Mouse (Mus musculus): Measurements from ENCODE around the gene Hao2. TPM values are rescaled to one million over a fixed set of nuclear protein-coding genes. Genes with fewer than 3 reads are reported as not detected.

The Hao2 gene
- polyA plus RNA-seq, 1 experiment, result not detected

GRCm38 (mm10) chr3:98856892-98857291 lies 36.1 kb downstream of the Hao2 start:
- Histone ChIP-seq H3ac (ENCODE audit: control insufficient read depth, insufficient read length, low read depth) (no peak overlapping the region), H3K36me3 (ENCODE audit: control insufficient read depth, insufficient read depth) (no peaks in the 10 kb centered on the region), H3K79me3 (ENCODE audit: low read depth) (no peaks in the 10 kb centered on the region), H3K4me3 (ENCODE audit: insufficient read depth, poor library complexity, severe bottlenecking) (no peak overlapping the region), H3K27me3 (ENCODE audit: control insufficient read depth, insufficient read depth, insufficient read length) (no peaks in the 10 kb centered on the region), H3K79me2 (ENCODE audit: control insufficient read depth, insufficient read depth) (no peaks in the 10 kb centered on the region)
- TF ChIP-seq CTCF (IDR thresholded peaks at IDR 0.05; ENCODE audit: control insufficient read depth, insufficient read depth, insufficient read length) (no peak), CEBPB (IDR thresholded peaks at IDR 0.05; ENCODE audit: low read depth) (no peak), MYOD1 (IDR thresholded peaks at IDR 0.05; ENCODE audit: control insufficient read depth, insufficient read length, low read depth) (no peak), USF1 (IDR thresholded peaks at IDR 0.05; ENCODE audit: low read depth) (no peak), MYOG (IDR thresholded peaks at IDR 0.05; ENCODE audit: control insufficient read depth, extremely low read depth, insufficient read length) (no peak), MAX (IDR thresholded peaks at IDR 0.05) (no peak), FOSL1 (IDR thresholded peaks at IDR 0.05; ENCODE audit: insufficient read depth, low read length, poor library complexity, severe bottlenecking) (no peak)

- TF ChIP-seq MYOD1 (IDR thresholded peaks at IDR 0.05; ENCODE audit: control insufficient read depth, insufficient read length, low read depth), result no peak
- no peak for TF ChIP-seq MAX (IDR thresholded peaks at IDR 0.05)
- TF ChIP-seq MYOG (IDR thresholded peaks at IDR 0.05; ENCODE audit: control insufficient read depth, extremely low read depth, insufficient read length), result no peak
- no peak for TF ChIP-seq CTCF (IDR thresholded peaks at IDR 0.05; ENCODE audit: control insufficient read depth, insufficient read depth, insufficient read length)
- TF ChIP-seq CEBPB (IDR thresholded peaks at IDR 0.05; ENCODE audit: low read depth), result no peak
- TF ChIP-seq USF1 (IDR thresholded peaks at IDR 0.05; ENCODE audit: low read depth), result no peak
- TF ChIP-seq FOSL1 (IDR thresholded peaks at IDR 0.05; ENCODE audit: insufficient read depth, low read length, poor library complexity, severe bottlenecking), result no peak
- H3K36me3 ChIP-seq (ENCODE audit: control insufficient read depth, insufficient read depth), result no peaks in the 10 kb centered on the region
- no peaks in the 10 kb centered on the region for H3K27me3 ChIP-seq (ENCODE audit: control insufficient read depth, insufficient read depth, insufficient read length)
- H3K4me3 ChIP-seq (ENCODE audit: insufficient read depth, poor library complexity, severe bottlenecking), result no peak overlapping the region
- H3ac ChIP-seq (ENCODE audit: control insufficient read depth, insufficient read length, low read depth), result no peak overlapping the region
- H3K79me2 ChIP-seq (ENCODE audit: control insufficient read depth, insufficient read depth), result no peaks in the 10 kb centered on the region
- no peaks in the 10 kb centered on the region for H3K79me3 ChIP-seq (ENCODE audit: low read depth)
Measured at GRCm38 (mm10) chr3:98855160-98855559, 37.9 kb downstream of the Hao2 start.

- Histone ChIP-seq H3K4me3 (ENCODE audit: insufficient read depth, poor library complexity, severe bottlenecking) (no peak overlapping the region), H3ac (ENCODE audit: control insufficient read depth, insufficient read length, low read depth) (no peak overlapping the region), H3K79me3 (ENCODE audit: low read depth) (no peaks in the 10 kb centered on the region), H3K79me2 (ENCODE audit: control insufficient read depth, insufficient read depth) (no peaks in the 10 kb centered on the region), H3K36me3 (ENCODE audit: control insufficient read depth, insufficient read depth) (no peaks in the 10 kb centered on the region), H3K27me3 (ENCODE audit: control insufficient read depth, insufficient read depth, insufficient read length) (no peaks in the 10 kb centered on the region)
- TF ChIP-seq USF1 (IDR thresholded peaks at IDR 0.05; ENCODE audit: low read depth) (no peak), MYOD1 (IDR thresholded peaks at IDR 0.05; ENCODE audit: control insufficient read depth, insufficient read length, low read depth) (no peak), CTCF (IDR thresholded peaks at IDR 0.05; ENCODE audit: control insufficient read depth, insufficient read depth, insufficient read length) (no peak), MAX (IDR thresholded peaks at IDR 0.05) (no peak), CEBPB (IDR thresholded peaks at IDR 0.05; ENCODE audit: low read depth) (no peak), MYOG (IDR thresholded peaks at IDR 0.05; ENCODE audit: control insufficient read depth, extremely low read depth, insufficient read length) (no peak), FOSL1 (IDR thresholded peaks at IDR 0.05; ENCODE audit: insufficient read depth, low read length, poor library complexity, severe bottlenecking) (no peak)
Measured at GRCm38 (mm10) chr3:98853685-98854084, 39.4 kb downstream of the Hao2 start.

- TF ChIP-seq CTCF (IDR thresholded peaks at IDR 0.05; ENCODE audit: control insufficient read depth, insufficient read depth, insufficient read length) (no peak), USF1 (IDR thresholded peaks at IDR 0.05; ENCODE audit: low read depth) (no peak), MYOG (IDR thresholded peaks at IDR 0.05; ENCODE audit: control insufficient read depth, extremely low read depth, insufficient read length) (no peak), CEBPB (IDR thresholded peaks at IDR 0.05; ENCODE audit: low read depth) (no peak), MAX (IDR thresholded peaks at IDR 0.05) (no peak), FOSL1 (IDR thresholded peaks at IDR 0.05; ENCODE audit: insufficient read depth, low read length, poor library complexity, severe bottlenecking) (no peak), MYOD1 (IDR thresholded peaks at IDR 0.05; ENCODE audit: control insufficient read depth, insufficient read length, low read depth) (no peak)
Measured at GRCm38 (mm10) chr3:98853051-98853450, 40.0 kb downstream of the Hao2 start.

GRCm38 (mm10) chr3:98852631-98853030 lies 40.4 kb downstream of the Hao2 start:
- no peaks in the 10 kb centered on the region for H3K79me2 ChIP-seq (ENCODE audit: control insufficient read depth, insufficient read depth)
- no peak for TF ChIP-seq MYOG (IDR thresholded peaks at IDR 0.05; ENCODE audit: control insufficient read depth, extremely low read depth, insufficient read length)
- H3K27me3 ChIP-seq (ENCODE audit: control insufficient read depth, insufficient read depth, insufficient read length), result no peaks in the 10 kb centered on the region
- H3K4me3 ChIP-seq (ENCODE audit: insufficient read depth, poor library complexity, severe bottlenecking), result no peak overlapping the region
- H3ac ChIP-seq (ENCODE audit: control insufficient read depth, insufficient read length, low read depth), result no peak overlapping the region
- no peaks in the 10 kb centered on the region for H3K36me3 ChIP-seq (ENCODE audit: control insufficient read depth, insufficient read depth)
- H3K79me3 ChIP-seq (ENCODE audit: low read depth), result no peaks in the 10 kb centered on the region

More at GRCm38 (mm10) chr3:98853051-98853450, 40.0 kb downstream of the Hao2 start:
- H3K4me3 ChIP-seq (ENCODE audit: insufficient read depth, poor library complexity, severe bottlenecking), result no peak overlapping the region
- no peaks in the 10 kb centered on the region for H3K79me3 ChIP-seq (ENCODE audit: low read depth)
- no peaks in the 10 kb centered on the region for H3K36me3 ChIP-seq (ENCODE audit: control insufficient read depth, insufficient read depth)
- H3K27me3 ChIP-seq (ENCODE audit: control insufficient read depth, insufficient read depth, insufficient read length), result no peaks in the 10 kb centered on the region
- H3K79me2 ChIP-seq (ENCODE audit: control insufficient read depth, insufficient read depth), result no peaks in the 10 kb centered on the region
- no peak overlapping the region for H3ac ChIP-seq (ENCODE audit: control insufficient read depth, insufficient read length, low read depth)

GRCm38 (mm10) chr3:98851853-98852252 lies 41.2 kb downstream of the Hao2 start:
- Histone ChIP-seq H3K4me3 (ENCODE audit: insufficient read depth, poor library complexity, severe bottlenecking) (no peak overlapping the region), H3K27me3 (ENCODE audit: control insufficient read depth, insufficient read depth, insufficient read length) (no peaks in the 10 kb centered on the region), H3K36me3 (ENCODE audit: control insufficient read depth, insufficient read depth) (no peaks in the 10 kb centered on the region), H3K79me3 (ENCODE audit: low read depth) (no peaks in the 10 kb centered on the region), H3K79me2 (ENCODE audit: control insufficient read depth, insufficient read depth) (no peaks in the 10 kb centered on the region), H3ac (ENCODE audit: control insufficient read depth, insufficient read length, low read depth) (no peak overlapping the region)
- no peak for TF ChIP-seq CEBPB (IDR thresholded peaks at IDR 0.05; ENCODE audit: low read depth)
- TF ChIP-seq MAX (IDR thresholded peaks at IDR 0.05), result no peak
- no peak for TF ChIP-seq CTCF (IDR thresholded peaks at IDR 0.05; ENCODE audit: control insufficient read depth, insufficient read depth, insufficient read length)
- no peak for TF ChIP-seq MYOG (IDR thresholded peaks at IDR 0.05; ENCODE audit: control insufficient read depth, extremely low read depth, insufficient read length)
- TF ChIP-seq USF1 (IDR thresholded peaks at IDR 0.05; ENCODE audit: low read depth), result no peak
- no peak for TF ChIP-seq MYOD1 (IDR thresholded peaks at IDR 0.05; ENCODE audit: control insufficient read depth, insufficient read length, low read depth)
- no peak for TF ChIP-seq FOSL1 (IDR thresholded peaks at IDR 0.05; ENCODE audit: insufficient read depth, low read length, poor library complexity, severe bottlenecking)
